Mouse (Mus musculus) midbrain, embryonic 13.5 days (tissue): ENCODE data around the gene Hpcal1. TPM values are rescaled to one million over a fixed set of nuclear protein-coding genes. Genes with fewer than 3 reads are reported as not detected.

ENCODE experiments used
- ATAC-seq: fragments of 200-750 bp; cut with Nextera tagmentation; 2 replicates; pipeline ENCODE4 v1.8.0; 2017; ENCODE audit warnings: mild to moderate bottlenecking, moderate TSS enrichment, moderate library complexity
- H3K27ac ChIP-seq: fragments of 300-500 bp; sonication (generic); 2 replicates; pipeline ENCODE4 v1.5.1; 2015; ENCODE audit warnings: inconsistent platforms, mild to moderate bottlenecking, moderate library complexity
- H3K27me3 ChIP-seq: fragments of 300-500 bp; sonication (generic); 2 replicates; pipeline ENCODE4 v1.6.1; 2015; ENCODE audit warnings: mild to moderate bottlenecking, inconsistent platforms
- H3K36me3 ChIP-seq: fragments of 300-500 bp; sonication (generic); 2 replicates; pipeline ENCODE4 v1.6.1; 2015; ENCODE audit warnings: mild to moderate bottlenecking, inconsistent platforms
- H3K4me1 ChIP-seq: fragments of 300-500 bp; sonication (generic); replicated peaks from 2 replicates; pipeline ENCODE4 v1.6.1; 2015; ENCODE audit warnings: inconsistent platforms
- H3K4me2 ChIP-seq: fragments of 300-500 bp; sonication (generic); replicated peaks from 2 replicates; pipeline ENCODE4 v1.6.1; 2015; ENCODE audit warnings: moderate library complexity, mild to moderate bottlenecking, inconsistent platforms
- H3K4me3 ChIP-seq: fragments of 300-500 bp; sonication (generic); replicated peaks from 2 replicates; pipeline ENCODE4 v1.5.1; 2015; ENCODE audit warnings: mild to moderate bottlenecking, inconsistent platforms
- H3K9ac ChIP-seq: fragments of 300-500 bp; sonication (generic); replicated peaks from 2 replicates; pipeline ENCODE4 v1.6.1; 2015; ENCODE audit warnings: mild to moderate bottlenecking, inconsistent platforms
- H3K9me3 ChIP-seq: fragments of 300-500 bp; sonication (generic); 2 replicates; pipeline ENCODE4 v1.6.1; 2016; ENCODE audit warnings: mild to moderate bottlenecking, inconsistent platforms
- WGBS: fragments of 180-500 bp; shearing (Covaris S2); methylation state at CpG from one replicate; pipeline ENCODE4 v1.1.7; 2015; 5-methylcytosine and 5-hydroxymethylcytosine counted together
- polyA plus RNA-seq: library from polyadenylated mRNA; unstranded; fragments of >200 nt; fragmentation: Nextera tagmentation; extraction: Ambion mirVana; gene quantifications from 2 replicates; pipeline ENCODE4 v1.2.1, GENCODE M21; 2015

Gene Hpcal1
- polyA plus RNA-seq, 1 experiment from 2014 or later, result 50.7 TPM

DNA sequence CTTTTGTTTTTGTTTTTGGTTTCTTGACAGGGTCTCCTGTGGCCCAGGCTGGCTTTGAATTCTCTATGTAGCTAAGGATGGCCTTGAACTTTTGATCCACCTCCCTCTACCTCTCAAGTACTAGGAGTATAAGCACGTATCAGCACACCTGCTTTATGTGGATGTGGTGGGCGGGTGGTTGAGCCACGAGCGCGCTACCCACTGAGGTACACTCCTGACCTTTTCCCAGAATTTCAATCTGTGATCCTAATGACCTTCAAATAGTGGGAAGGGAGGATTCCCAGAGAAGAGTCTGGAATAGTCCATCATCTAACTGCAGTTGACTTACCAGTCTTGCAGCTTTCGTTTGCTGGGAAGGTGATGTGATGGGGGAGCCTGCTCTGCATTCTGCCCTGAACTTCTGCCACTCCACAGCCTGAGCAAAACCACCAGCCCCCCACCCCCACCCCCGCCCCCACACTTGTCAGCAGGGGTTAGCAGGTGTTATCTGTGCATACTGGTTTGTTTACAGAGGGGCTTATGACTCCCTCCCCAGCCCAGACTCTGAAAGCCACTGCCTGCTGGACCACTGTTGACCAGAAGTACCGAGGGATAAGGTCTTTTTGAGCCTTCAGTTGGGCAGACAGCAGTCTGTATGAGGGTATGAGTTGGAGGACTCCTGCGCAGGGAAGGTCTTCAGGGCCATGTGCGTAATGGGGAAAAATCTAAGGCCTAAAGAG, 46.4 kb downstream of the Hpcal1 start:
- no peak overlapping the region for H3K4me2 ChIP-seq
- H3K9ac ChIP-seq, result no peak overlapping the region
- WGBS, result 77% methylated on average over 10 of the region's 10 CpGs

DNA sequence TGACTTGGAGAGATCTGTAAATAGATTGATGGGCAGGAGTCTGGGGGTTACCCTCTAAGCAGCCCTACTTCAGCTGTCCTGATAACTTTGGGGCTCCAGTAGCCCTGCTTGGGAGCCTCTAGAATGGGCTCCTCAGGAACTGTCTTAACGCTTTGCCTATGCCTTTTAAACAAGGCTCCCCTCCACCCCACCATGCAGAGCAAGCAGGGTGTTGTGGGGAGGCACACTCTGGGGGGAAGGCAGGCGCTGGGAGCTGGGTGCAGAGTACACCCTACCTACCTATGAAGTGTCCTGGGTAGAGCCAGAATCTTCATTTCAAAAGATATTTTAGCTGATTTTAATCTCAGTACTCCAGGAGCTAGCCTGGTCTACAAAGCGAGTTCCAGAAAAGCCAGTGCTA, 47.2 kb downstream of the Hpcal1 start:
- peak; percentile 34; the same call in 1 of the 2 replicates for ATAC-seq
- Histone ChIP-seq H3K9me3 (no peaks in the 10 kb centered on the region), H3K4me1 (peaks cover 25% of the 10 kb centered on the region)

More for the DNA sequence above, 46.4 kb downstream of the Hpcal1 start:
- Histone ChIP-seq H3K27ac (no peak overlapping the region), H3K27me3 (no peaks in the 10 kb centered on the region), H3K4me1 (peaks cover 17% of the 10 kb centered on the region), H3K4me3 (no peak overlapping the region), H3K9me3 (no peaks in the 10 kb centered on the region), H3K36me3 (no peaks in the 10 kb centered on the region)
- no peak for ATAC-seq

DNA sequence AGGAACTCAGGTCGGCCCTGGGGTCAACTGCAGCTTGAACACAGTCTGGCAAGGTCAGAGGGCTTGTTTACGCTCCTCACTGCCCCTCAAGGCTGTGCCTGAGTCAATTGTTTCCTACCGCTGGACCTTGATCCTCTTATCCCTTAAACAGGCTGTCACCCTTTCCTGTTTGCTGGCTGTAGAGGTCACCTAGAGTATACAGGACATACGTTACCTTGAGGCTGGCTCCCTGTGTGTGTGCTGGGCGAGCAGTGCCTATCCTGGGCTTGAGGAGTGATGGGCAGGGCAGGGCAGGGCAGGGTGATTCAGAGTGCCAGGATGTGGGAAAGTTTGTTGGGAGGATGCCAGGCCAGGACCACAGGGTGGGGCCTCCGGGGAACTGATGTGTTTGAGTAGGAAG, 47.8 kb downstream of the Hpcal1 start:
- H3K4me1 ChIP-seq, result peaks cover 23% of the 10 kb centered on the region
- no peaks in the 10 kb centered on the region for H3K27me3 ChIP-seq
- no peaks in the 10 kb centered on the region for H3K36me3 ChIP-seq
- no peak overlapping the region for H3K27ac ChIP-seq
- no peak overlapping the region for H3K9ac ChIP-seq
- ATAC-seq, result no peak
- WGBS, result 34% methylated on average over 6 of the region's 6 CpGs
- H3K9me3 ChIP-seq, result no peaks in the 10 kb centered on the region
- no peak overlapping the region for H3K4me2 ChIP-seq
- no peak overlapping the region for H3K4me3 ChIP-seq

More for the DNA sequence above, 47.2 kb downstream of the Hpcal1 start:
- Histone ChIP-seq H3K4me2 (no peak overlapping the region), H3K4me3 (no peak overlapping the region), H3K27me3 (no peaks in the 10 kb centered on the region), H3K36me3 (no peaks in the 10 kb centered on the region), H3K27ac (no peak overlapping the region), H3K9ac (no peak overlapping the region)
- whole genome bisulfite sequencing, result 91% methylated on average over 3 of the region's 3 CpGs

DNA sequence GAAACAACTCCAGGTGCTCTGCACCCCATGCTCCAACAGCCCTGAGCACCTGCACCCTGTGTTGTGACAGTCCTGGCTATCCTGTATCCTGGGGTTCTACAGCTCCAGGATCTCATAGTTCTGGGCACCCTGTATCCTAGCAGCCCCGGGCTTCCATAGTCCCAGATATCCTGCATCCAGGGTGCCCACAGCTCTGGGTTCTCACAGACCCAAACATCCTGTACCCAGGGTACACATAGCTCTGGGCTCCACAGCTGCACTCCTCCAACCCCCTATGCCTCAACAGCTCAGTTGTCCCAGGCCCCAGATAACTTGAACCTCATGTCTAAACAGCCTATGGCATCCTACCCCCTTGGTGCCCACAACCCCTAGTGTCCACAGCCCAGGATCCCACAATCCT, 49.6 kb downstream of the Hpcal1 start:
- Histone ChIP-seq H3K27me3 (no peaks in the 10 kb centered on the region), H3K27ac (no peak overlapping the region), H3K4me2 (no peak overlapping the region), H3K36me3 (no peaks in the 10 kb centered on the region), H3K9me3 (no peaks in the 10 kb centered on the region), H3K9ac (no peak overlapping the region), H3K4me1 (peaks cover 23% of the 10 kb centered on the region), H3K4me3 (no peak overlapping the region)
- 94% methylated on average over 1 of the region's 1 CpGs for WGBS
- ATAC-seq, result no peak

DNA sequence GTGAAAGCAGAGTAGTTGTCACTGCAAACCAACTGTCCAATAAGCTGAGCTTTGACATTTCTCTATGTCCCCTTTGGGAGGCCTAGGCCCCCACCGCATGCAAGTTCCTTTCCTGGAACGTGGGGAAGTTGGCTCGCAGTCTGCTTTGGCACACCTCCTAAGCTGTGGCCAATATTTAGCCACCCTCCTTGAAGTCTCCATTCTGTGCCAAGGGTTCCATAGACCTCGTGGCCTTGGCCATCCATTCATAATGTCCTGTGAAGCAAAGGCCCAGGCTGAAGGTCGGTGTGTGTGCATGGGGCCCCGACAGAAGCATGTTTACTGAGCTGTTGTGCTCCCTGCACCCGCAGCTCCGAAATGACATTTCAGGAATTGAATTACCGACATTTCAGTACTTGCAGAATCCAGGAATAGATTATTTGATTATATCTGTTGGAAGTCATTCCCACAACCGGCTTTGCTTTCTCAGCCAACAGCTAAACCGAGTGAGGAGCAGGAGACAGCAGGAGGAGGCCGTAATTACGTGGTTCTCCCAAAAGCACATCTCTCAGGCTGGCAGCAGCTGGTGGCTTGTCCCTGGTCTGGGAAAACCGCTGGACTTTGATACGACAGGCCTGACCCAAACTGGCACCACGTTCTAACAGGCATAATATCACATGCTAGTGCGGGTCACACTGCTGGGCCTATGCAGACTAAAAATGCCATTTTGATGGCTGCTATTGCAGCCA, 51.1 kb downstream of the Hpcal1 start:
- no peak overlapping the region for H3K4me2 ChIP-seq
- no peak for ATAC-seq

DNA sequence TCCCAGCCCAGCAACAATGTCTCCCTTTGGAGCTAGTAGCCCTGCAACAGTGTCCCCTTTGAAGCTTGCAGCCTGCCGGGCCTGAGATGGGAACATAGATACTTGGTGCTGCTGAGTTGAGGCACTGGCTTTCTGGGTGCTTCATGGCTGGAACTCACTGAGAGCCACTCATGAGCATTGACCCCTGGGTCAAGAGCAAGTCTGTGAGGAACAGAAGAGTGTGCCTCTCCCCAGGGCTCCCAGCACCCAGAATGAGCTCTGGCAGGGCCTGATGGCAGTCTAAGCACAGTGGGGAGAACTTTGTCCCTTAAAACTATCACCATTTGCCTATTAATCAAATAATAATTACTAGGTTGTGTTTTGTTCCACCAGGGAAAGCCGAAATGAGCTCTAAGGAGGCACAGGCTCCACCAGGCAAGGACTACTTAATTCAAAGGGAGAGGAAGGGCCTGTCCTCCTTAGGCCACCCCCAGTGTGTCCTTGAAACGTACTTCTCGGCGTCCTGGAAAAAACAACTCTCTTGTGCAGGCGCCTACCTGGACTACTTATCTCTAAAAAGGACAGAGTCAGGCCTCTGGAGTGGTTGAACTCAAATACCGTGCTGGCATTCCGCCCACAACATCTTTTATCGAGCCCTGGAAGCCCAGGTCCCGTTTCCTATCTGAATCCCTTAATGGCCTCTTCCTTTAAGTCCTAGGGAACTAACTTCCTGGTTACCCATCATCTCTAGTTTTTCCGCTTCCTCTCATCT, 52.1 kb downstream of the Hpcal1 start:
- Histone ChIP-seq H3K4me2 (no peak overlapping the region), H3K9ac (no peak overlapping the region), H3K27me3 (no peaks in the 10 kb centered on the region), H3K4me3 (no peak overlapping the region), H3K4me1 (peaks cover 43% of the 10 kb centered on the region), H3K27ac (no peak overlapping the region), H3K9me3 (no peaks in the 10 kb centered on the region), H3K36me3 (no peaks in the 10 kb centered on the region)
- ATAC-seq, result no peak
- 83% methylated on average over 11 of the region's 11 CpGs for WGBS

More for the DNA sequence above, 51.1 kb downstream of the Hpcal1 start:
- Histone ChIP-seq H3K4me1 (peaks cover 39% of the 10 kb centered on the region), H3K4me3 (no peak overlapping the region), H3K36me3 (no peaks in the 10 kb centered on the region), H3K27me3 (no peaks in the 10 kb centered on the region), H3K9ac (no peak overlapping the region), H3K27ac (peak overlapping the region; percentile 47; the same call in 1 of the 2 replicates), H3K9me3 (no peaks in the 10 kb centered on the region)
- 74% methylated on average over 17 of the region's 17 CpGs for WGBS

DNA sequence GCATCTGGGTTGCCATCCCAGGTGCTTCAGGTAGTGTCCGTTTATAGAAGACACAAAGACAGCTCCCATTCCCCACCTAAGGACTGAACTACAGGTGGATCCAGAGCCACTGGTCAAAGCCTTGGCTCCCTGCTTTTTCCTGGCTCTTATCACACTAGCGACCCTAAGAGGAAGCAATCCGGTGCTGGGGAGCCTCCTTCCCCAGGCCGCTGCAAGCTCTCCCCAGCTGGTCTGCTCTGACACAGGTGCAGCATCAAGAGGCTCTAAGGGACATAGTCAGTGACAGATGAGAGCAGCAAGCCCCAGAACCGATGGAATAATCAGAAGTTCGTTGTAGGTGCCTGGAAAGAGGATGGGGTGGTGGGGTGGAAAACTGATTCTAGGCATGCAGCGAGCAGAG, 54.8 kb downstream of the Hpcal1 start:
- H3K36me3 ChIP-seq, result no peaks in the 10 kb centered on the region
- peaks cover 54% of the 10 kb centered on the region for H3K4me1 ChIP-seq
- H3K9me3 ChIP-seq, result no peaks in the 10 kb centered on the region
- H3K27me3 ChIP-seq, result no peaks in the 10 kb centered on the region
- no peak overlapping the region for H3K9ac ChIP-seq
- no peak for ATAC-seq
- H3K4me2 ChIP-seq, result no peak overlapping the region
- H3K4me3 ChIP-seq, result no peak overlapping the region
- no peak overlapping the region for H3K27ac ChIP-seq
- WGBS, result 87% methylated on average over 7 of the region's 7 CpGs

DNA sequence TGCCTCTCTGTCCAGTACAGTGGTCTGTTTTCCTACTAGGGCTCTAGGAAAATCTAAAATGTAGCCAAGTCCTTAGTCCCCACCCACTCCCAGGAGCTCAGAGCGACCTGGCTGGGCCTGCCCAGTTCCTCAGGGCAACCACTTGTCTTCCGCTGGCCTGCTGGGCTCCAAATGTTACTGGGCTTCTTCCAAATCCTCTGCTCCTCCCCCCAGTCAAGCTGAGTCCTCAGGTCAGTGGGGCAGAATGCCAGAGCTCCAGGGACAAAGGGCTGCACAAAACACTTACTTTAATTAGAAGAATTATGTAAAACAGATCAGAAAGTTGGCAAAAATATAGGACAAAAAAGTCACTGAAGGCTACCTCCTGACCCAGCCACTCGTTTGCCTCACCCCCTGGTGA, 56.1 kb downstream of the Hpcal1 start:
- H3K27ac ChIP-seq, result peak overlapping the region; percentile 19; the same call in 1 of the 2 replicates
- no peaks in the 10 kb centered on the region for H3K27me3 ChIP-seq
- peaks cover 60% of the 10 kb centered on the region for H3K4me1 ChIP-seq

DNA sequence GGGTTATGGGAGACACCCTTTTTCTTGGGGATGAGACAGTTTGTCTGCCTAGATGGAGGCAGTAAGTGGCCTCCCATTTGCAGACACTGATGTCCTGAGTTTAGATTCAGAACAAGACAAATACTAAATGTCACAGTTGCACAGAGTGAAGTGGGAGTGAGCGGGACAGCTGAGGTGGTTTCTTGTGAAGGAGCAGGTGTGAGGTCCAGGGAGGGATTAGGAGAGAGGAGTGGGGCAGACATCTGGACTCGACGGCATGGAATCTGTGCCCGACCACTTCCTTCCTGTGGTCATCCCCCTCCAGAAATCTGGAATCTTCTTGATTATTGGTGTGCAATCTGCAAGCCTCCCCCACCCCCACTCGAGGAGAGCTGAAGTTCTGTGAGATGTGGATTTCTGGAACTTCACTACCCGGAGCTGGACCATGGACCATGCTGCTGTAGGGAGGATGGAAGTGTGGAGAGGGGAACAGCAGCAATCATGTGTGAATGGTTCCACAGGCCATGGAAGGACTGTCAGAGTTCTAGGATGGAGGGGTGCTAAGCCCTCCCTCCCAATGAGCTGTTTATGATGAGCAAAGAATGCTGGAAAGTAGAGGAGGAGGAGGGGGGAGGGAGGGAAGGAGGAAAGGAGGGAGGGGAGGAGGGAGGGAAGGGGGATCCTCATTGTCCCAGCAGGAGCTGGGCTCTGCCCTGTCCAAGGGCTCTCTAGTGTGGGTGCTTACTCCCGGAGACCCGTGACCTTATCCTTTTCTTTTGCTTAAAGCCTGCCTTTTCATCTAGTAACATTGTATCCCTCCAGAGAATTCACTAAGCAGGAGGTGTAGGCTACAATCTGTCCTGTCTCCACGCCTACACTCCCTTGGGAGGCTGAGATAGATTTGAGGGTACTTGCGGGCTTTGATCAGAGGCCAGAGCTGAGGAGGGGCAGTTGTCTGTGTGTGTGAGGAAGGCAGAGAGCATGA, 56.8 kb downstream of the Hpcal1 start:
- peak; percentile 46 for ATAC-seq
- WGBS, result 20% methylated on average over 10 of the region's 10 CpGs

More for the DNA sequence above, 56.1 kb downstream of the Hpcal1 start:
- no peak overlapping the region for H3K9ac ChIP-seq
- no peak overlapping the region for H3K4me2 ChIP-seq
- peak; percentile 47; the same call in 1 of the 2 replicates for ATAC-seq
- no peak overlapping the region for H3K4me3 ChIP-seq
- H3K36me3 ChIP-seq, result no peaks in the 10 kb centered on the region
- 5% methylated on average over 3 of the region's 3 CpGs for WGBS
- no peaks in the 10 kb centered on the region for H3K9me3 ChIP-seq

DNA sequence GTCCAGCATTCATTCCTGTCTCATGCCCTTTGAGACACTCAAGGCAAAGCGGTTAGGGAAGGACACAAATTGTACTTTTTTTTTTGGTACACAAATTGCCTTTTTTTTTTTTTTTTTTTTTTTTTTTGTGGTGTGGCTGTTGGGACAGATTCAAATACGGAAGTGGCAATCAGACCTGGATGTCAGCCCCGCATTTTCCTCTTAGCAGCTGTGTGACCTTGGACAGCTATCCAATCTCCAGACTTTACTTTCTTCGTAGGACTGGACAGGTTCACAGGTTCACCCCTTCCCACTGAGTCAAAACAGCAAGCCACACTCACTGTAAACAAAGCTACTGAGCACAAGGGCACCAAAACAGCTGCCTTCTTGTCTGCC, 57.5 kb downstream of the Hpcal1 start:
- Histone ChIP-seq H3K9me3 (no peaks in the 10 kb centered on the region), H3K4me2 (no peak overlapping the region), H3K9ac (no peak overlapping the region), H3K4me3 (no peak overlapping the region), H3K27me3 (no peaks in the 10 kb centered on the region), H3K36me3 (no peaks in the 10 kb centered on the region), H3K27ac (no peak overlapping the region), H3K4me1 (peaks cover 60% of the 10 kb centered on the region)
- no peak for ATAC-seq
- WGBS, result 24% methylated on average over 4 of the region's 4 CpGs

More for the DNA sequence above, 56.8 kb downstream of the Hpcal1 start:
- peak overlapping the region; percentile 44 for H3K27ac ChIP-seq
- peaks cover 60% of the 10 kb centered on the region for H3K4me1 ChIP-seq
- no peak overlapping the region for H3K4me3 ChIP-seq
- H3K9ac ChIP-seq, result no peak overlapping the region
- H3K27me3 ChIP-seq, result no peaks in the 10 kb centered on the region
- H3K36me3 ChIP-seq, result no peaks in the 10 kb centered on the region
- no peaks in the 10 kb centered on the region for H3K9me3 ChIP-seq
- H3K4me2 ChIP-seq, result no peak overlapping the region

DNA sequence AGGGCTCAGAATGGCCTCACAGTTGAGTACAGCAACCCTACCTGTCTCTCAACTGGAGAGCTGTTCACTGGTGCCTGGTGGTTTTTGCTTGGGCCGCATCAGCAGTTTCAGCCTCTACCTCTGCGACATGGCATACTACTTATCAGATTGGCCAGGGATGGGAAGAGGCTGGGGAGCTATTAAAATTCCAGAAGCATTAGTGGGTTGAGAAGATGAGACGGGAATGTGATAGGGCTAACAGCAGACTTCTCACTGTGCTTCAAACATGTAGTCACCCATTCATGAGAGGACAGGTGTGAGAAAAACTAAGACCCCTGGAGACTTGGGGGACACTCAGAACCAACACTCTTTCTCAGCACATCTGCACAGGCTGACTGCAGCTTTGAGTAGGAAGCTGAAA, 59.1 kb downstream of the Hpcal1 start:
- peak overlapping the region; percentile 37; the same call in 1 of the 2 replicates for H3K27ac ChIP-seq
- no peak overlapping the region for H3K9ac ChIP-seq
- H3K4me2 ChIP-seq, result no peak overlapping the region
- ATAC-seq, result no peak
- no peaks in the 10 kb centered on the region for H3K27me3 ChIP-seq
- WGBS, result 75% methylated on average over 3 of the region's 3 CpGs
- no peaks in the 10 kb centered on the region for H3K9me3 ChIP-seq
- peaks cover 67% of the 10 kb centered on the region for H3K4me1 ChIP-seq
- no peak overlapping the region for H3K4me3 ChIP-seq
- H3K36me3 ChIP-seq, result no peaks in the 10 kb centered on the region
